In the genomic region with DNA sequence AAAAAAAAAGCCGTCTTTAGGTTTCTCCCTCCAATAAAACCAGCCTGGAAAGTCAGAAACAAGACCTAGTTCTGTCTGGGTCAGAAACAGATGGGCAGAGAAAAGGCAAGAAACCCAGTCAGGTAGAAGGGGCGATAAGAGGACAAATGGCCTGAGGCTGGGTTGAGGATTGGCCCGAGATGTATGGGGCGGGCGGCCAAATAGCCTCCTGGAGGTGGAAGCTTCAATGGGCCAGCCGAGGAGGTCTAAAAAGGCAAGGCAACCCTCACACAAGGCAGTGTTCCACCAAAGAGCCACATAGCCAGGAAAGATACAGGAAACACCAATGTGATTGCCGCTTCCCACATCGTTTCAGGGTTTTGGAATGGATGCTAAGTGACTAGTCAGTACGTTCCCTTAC, we compare ENCODE assay signal across 19 mouse cellular contexts.
"Had no signal": no experiment of that assay in that cellular context is flagged by ENCODE, and none has a peak within 500 bp of the region (broad histone marks: within the 10 kb centered on the region; RNA-seq: fewer than 3 reads in every experiment).

No protein-coding gene starts in this region.

- H3K4me2 ChIP-seq: kidney, embryonic 15.5 days; limb, embryonic 13.5 days; liver, embryonic 12.5 days; liver, embryonic 15.5 days; lung, embryonic 15.5 days; midbrain, embryonic 13.5 days had no signal

- H3K9me3 ChIP-seq: kidney, embryonic 15.5 days; limb, embryonic 10.5 days; limb, embryonic 13.5 days; liver, embryonic 12.5 days; liver, embryonic 15.5 days; lung, embryonic 15.5 days; midbrain, embryonic 10.5 days; midbrain, embryonic 13.5 days had no signal

- H3K36me3 ChIP-seq: kidney, embryonic 15.5 days; limb, embryonic 10.5 days; limb, embryonic 13.5 days; liver, embryonic 12.5 days; liver, embryonic 15.5 days; lung, embryonic 15.5 days; midbrain, embryonic 10.5 days; midbrain, embryonic 13.5 days had no signal

- H3K9ac ChIP-seq: kidney, embryonic 15.5 days; limb, embryonic 13.5 days; liver, embryonic 12.5 days; liver, embryonic 15.5 days; lung, embryonic 15.5 days; midbrain, embryonic 13.5 days had no signal

- H3K27ac ChIP-seq: kidney, embryonic 15.5 days; left cerebral cortex, adult 2 months; limb, embryonic 10.5 days; limb, embryonic 13.5 days; liver, embryonic 12.5 days; liver, embryonic 15.5 days; lung, embryonic 15.5 days; midbrain, embryonic 10.5 days; midbrain, embryonic 13.5 days had no signal

- H3K4me1 ChIP-seq: kidney, embryonic 15.5 days; limb, embryonic 10.5 days; limb, embryonic 13.5 days; liver, embryonic 12.5 days; liver, embryonic 15.5 days; lung, embryonic 15.5 days; megakaryocyte, embryonic 14.5 days; midbrain, embryonic 10.5 days had no signal

- H3K4me3 ChIP-seq: kidney, embryonic 15.5 days; left cerebral cortex, adult 2 months; limb, embryonic 10.5 days; limb, embryonic 13.5 days; liver, embryonic 12.5 days; liver, embryonic 15.5 days; lung, embryonic 15.5 days; megakaryocyte, embryonic 14.5 days; midbrain, embryonic 10.5 days; midbrain, embryonic 13.5 days had no signal

- ATAC-seq: liver, embryonic 12.5 days; midbrain, embryonic 13.5 days had no signal

- DNase-seq: kidney, postnatal 10 days; kidney, postnatal 36 days; layer of hippocampus, postnatal 36 days; liver; lung, adult 18-20 months; lung, postnatal 10 days; lung, postnatal 36 days; thymus, adult 18-20 months; thymus, postnatal 36 days had no signal

- H3K27me3 ChIP-seq: kidney, embryonic 15.5 days; limb, embryonic 13.5 days; liver, embryonic 12.5 days; liver, embryonic 15.5 days; lung, embryonic 15.5 days; megakaryocyte, embryonic 14.5 days; midbrain, embryonic 13.5 days had no signal
